Mouse (Mus musculus): Measurements from ENCODE around the gene Ppp1r18. TPM values are rescaled to one million over a fixed set of nuclear protein-coding genes. Genes with fewer than 3 reads are reported as not detected.

Ppp1r18 gene
- polyA plus RNA-seq, 1 experiment from 2014 or later = 28.9 TPM

DNA sequence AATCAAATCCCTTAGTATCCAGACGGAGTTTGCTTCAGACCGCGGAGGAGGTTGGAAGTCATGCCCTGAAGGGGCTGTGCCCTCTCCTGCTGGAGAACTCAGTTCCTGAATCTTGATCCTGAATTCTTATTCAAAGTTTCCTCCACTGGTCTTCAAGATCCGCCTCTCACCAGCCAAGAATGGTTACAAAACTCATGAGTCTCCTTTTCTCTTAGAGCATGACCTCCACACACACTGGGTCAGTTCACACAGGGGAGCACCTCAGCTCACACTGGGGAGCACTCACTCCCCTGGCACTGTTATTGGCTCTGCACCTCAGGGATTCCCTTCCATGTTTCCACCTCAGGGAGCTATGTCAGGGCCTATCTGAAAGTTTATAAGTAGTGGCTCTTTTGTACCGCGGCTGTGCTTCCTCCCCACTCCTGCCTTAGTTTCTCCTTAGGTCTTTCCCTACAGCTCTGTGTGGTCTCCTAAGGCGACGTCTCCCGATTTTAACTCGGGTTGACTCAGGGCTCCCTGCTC lies 500 bp upstream of the Ppp1r18 start:
- no peaks in the 10 kb centered on the region for H3K27me3 ChIP-seq
- peak overlapping the region; percentile 96 for H3K4me2 ChIP-seq (replicated peaks)
- no peaks in the 10 kb centered on the region for H3K36me3 ChIP-seq
- H3K9me3 ChIP-seq = no peaks in the 10 kb centered on the region
- peak overlapping the region; percentile 73 for H3K4me3 ChIP-seq
- H3K4me1 ChIP-seq = peaks cover 46% of the 10 kb centered on the region
- H3K27ac ChIP-seq = peak overlapping the region; percentile 98
- H3K9ac ChIP-seq = peak overlapping the region; percentile 68
- 18% methylated on average over 10 of the region's 10 CpGs for WGBS
- ATAC-seq (ENCODE audit: insufficient number of reproducible peaks, insufficient read depth, low FRiP score, low TSS enrichment) = no peak

DNA sequence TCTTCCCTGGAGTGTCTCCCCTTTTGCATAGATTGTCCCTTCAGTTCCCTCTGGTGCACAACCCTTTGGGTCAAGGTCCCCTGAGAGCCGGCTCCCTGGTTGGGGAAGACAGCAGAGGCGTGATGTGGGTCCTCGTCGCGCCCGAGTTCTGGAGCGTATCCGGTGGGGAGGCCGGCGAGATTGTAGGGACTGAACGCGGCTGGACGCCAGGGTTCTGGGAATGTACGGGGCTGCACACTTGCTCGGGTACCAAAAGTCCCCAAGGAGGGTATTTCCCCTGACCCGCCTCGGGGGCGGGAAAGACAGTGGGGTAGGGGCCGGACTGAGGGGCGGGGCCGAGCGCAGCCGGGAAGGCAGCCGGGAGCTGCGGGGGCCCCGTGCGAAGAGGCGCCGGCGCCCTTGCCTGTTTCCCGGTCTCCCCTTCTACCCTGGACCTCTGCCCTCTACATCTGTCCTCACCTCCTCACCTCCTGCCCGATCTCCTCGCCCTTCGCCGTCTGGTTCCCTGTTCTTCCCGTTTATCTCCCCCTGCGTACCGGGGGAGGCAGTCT lies 963 bp downstream of the Ppp1r18 start:
- Histone ChIP-seq H3K9me3 (no peaks in the 10 kb centered on the region), H3K4me2 (replicated peaks) (peak overlapping the region; percentile 96), H3K4me3 (peak overlapping the region; percentile 73), H3K36me3 (peaks cover 8% of the 10 kb centered on the region), H3K9ac (peak overlapping the region; percentile 68), H3K27ac (peak overlapping the region; percentile 98), H3K4me1 (peaks cover 51% of the 10 kb centered on the region), H3K27me3 (no peaks in the 10 kb centered on the region)
- ATAC-seq (ENCODE audit: insufficient number of reproducible peaks, insufficient read depth, low FRiP score, low TSS enrichment) = peak; percentile 44
- under 1% methylated on average over 38 of the region's 38 CpGs for WGBS

DNA sequence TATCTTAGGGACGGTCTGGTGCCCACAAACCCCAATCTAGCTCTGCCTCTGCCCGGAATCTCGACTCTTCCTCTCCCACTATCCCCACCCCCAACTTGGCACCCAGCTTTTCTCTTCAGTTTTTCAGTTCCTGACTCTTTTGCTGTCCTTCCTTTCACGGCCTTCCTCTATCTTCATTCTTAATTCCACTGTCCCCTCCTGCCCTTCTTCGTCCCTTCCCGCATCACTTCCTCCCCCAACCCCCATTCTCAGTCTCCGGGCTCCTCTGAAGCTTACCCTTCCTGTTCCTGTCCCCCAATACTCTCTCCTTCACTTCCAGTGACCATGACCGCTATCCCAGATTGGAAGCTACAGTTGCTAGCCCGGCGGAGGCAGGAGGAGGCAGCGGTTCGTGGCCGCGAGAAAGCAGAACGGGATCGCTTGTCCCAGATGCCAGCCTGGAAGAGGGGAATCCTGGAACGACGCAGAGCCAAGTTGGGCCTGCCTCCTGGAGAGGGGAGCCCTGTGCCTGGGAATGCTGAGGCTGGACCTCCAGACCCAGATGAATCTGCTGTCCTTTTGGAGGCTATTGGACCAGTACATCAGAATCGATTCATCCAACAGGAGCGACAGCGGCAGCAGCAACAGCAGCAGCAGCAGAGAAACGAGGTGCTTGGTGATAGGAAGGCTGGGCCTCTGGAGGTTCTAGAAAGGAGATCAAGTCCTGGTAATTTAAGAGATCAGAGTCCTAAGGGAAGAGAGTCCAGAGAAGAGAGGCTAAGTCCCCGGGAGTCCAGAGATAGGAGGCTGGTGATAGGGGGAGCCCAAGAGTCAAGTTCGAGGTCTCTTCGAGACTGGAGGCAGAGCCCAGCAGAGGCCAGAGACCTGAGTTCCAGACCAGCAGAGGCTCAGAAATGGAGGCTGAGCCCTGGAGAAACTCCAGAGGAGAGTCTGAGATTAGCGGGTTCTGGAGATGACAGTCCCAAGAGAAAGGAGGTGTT lies 1.8 kb downstream of the Ppp1r18 start:
- Histone ChIP-seq H3K9me3 (no peaks in the 10 kb centered on the region), H3K4me2 (replicated peaks) (peak overlapping the region; percentile 96), H3K27me3 (no peaks in the 10 kb centered on the region), H3K36me3 (peaks cover 10% of the 10 kb centered on the region), H3K4me1 (peaks cover 52% of the 10 kb centered on the region), H3K9ac (peak overlapping the region; percentile 68), H3K4me3 (peak overlapping the region; percentile 73), H3K27ac (peak overlapping the region; percentile 98)
- no peak for ATAC-seq (ENCODE audit: insufficient number of reproducible peaks, insufficient read depth, low FRiP score, low TSS enrichment)
- whole genome bisulfite sequencing = 9% methylated on average over 26 of the region's 26 CpGs

DNA sequence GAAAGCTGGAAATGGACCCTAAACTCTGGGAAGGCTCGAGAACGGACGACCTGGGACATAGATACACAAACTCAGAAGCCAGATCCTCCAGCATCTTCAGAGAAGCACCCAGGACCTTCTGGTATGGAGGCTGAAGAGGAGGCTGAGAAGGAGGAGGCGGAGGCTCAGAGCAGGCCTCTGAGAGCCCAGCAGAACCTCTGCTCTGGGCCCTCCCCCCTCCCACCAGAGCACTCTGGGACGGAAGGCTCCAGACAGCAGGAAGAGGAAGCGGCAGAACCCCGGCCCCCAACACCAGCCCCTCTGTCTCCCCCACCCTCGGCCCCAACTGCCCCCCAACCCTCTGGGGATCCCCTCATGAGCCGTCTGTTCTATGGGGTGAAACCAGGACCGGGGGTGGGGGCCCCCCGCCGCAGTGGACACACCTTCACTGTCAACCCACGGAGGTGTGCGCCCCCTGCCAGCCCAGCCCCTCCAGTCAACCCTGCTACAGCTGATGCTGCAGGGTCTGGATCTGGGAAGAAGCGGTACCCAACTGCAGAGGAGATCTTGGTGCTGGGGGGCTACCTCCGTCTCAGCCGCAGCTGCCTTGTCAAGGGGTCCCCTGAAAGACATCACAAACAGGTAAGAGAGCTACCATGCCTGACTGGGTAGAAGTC lies 2.9 kb downstream of the Ppp1r18 start:
- Histone ChIP-seq H3K9me3 (no peaks in the 10 kb centered on the region), H3K4me2 (replicated peaks) (peak overlapping the region; percentile 96), H3K4me3 (peak overlapping the region; percentile 73), H3K4me1 (peaks cover 58% of the 10 kb centered on the region), H3K9ac (peak overlapping the region; percentile 68), H3K36me3 (peaks cover 13% of the 10 kb centered on the region), H3K27me3 (no peaks in the 10 kb centered on the region), H3K27ac (peak overlapping the region; percentile 98)
- WGBS = 16% methylated on average over 17 of the region's 17 CpGs
- no peak for ATAC-seq (ENCODE audit: insufficient number of reproducible peaks, insufficient read depth, low FRiP score, low TSS enrichment)

DNA sequence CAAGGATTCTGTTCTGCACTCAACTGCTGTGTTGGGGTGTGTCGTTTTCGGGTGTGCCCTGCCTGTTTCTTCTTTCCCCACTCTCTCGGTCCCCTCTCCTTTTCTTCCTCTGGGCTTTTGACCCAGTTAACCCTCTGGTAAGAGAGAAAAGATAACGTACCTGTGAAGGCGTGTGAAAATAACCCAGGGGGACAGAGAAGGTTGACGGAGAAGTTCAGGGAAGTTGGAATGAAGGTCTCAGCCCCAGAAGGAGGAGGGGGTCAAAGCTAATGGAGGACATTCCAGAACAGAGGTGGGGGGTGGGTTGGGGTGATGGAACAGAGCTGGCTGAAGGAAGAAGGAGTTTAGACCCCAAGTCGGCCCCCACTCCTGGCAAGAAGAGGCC lies 3.6 kb downstream of the Ppp1r18 start:
- 2% methylated on average over 7 of the region's 7 CpGs for WGBS
- Histone ChIP-seq H3K9ac (peak overlapping the region; percentile 68), H3K36me3 (peaks cover 18% of the 10 kb centered on the region), H3K27ac (peak overlapping the region; percentile 98), H3K27me3 (no peaks in the 10 kb centered on the region), H3K9me3 (no peaks in the 10 kb centered on the region), H3K4me1 (peaks cover 63% of the 10 kb centered on the region), H3K4me2 (replicated peaks) (peak overlapping the region; percentile 96), H3K4me3 (peak overlapping the region; percentile 73)
- no peak for ATAC-seq (ENCODE audit: insufficient number of reproducible peaks, insufficient read depth, low FRiP score, low TSS enrichment)

DNA sequence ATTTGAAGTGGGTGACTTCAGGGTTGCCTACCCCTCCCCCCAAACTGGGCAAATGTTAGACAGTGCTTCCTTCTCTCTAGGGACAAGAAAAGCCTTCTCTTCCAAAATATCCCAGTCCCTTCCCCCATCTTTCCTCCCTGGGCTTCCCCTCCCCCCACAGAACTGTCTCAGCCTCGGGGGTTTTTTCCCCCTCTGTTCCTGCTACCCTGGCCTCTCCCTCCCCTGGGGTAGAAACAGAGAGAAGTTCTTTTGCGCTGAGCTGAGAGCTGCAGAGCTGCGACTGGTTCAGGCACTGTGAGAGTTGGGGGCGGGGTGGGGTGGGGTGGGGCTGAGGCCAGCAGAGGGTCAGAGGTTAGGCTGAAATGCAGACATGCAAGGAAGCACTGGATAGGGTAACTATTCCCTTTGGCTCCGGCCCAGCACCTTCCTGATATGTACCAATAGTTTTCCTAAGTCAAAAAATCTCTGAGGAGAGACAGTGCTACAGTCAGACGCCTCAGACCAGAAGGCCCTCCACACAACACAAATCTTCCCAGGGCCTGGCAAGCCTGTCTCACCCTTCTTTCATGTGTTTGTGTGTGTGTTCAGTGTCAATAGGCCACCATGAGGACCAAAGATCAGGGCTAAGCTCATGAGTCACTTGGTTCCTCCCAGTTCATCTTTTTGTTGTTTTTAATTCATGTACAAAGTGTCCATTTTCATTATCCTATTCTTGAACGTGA lies 4.1 kb downstream of the Ppp1r18 start:
- Histone ChIP-seq H3K36me3 (peaks cover 23% of the 10 kb centered on the region), H3K4me2 (replicated peaks) (peak overlapping the region; percentile 96), H3K9me3 (no peaks in the 10 kb centered on the region), H3K27me3 (no peaks in the 10 kb centered on the region), H3K4me3 (peak overlapping the region; percentile 73), H3K9ac (peak overlapping the region; percentile 68), H3K4me1 (peaks cover 62% of the 10 kb centered on the region), H3K27ac (peak overlapping the region; percentile 98)
- 1% methylated on average over 7 of the region's 7 CpGs for WGBS
- no peak for ATAC-seq (ENCODE audit: insufficient number of reproducible peaks, insufficient read depth, low FRiP score, low TSS enrichment)

DNA sequence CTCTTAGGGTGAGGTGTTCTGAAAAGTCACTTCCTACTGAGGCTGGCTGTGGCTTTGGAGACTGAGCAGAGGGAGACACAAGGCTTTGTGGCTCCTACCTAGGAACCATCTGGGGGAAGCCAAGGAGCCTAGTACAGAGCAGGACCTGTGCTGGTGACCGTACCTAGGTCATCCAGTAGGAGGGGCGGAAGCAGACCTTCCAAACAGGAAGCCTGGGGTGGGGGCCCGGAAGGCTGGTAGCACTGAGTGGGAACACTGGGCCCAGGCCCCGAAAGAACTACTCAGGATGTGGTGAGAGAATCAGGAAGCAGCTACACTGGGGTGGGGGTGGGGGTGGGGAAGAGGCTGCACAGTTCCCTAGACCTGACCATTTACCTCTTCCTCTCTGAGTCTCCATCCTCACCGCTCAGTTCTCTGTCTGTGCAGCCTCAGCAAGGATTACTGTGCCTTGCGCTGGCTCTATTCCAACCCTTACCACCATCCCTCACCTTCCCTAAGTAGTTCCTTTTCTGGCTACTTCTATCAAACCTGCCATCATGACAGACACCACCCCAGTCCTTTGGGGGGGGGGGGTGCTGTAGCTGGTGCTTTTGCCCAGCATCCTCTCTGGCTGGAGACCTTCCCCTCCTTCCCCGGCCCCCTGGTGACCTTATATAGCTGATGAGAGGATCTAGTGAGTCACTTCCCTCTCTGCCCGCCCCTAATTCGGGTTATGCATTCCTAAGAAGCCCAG lies 4.9 kb downstream of the Ppp1r18 start:
- Histone ChIP-seq H3K4me1 (peaks cover 55% of the 10 kb centered on the region), H3K9me3 (no peaks in the 10 kb centered on the region), H3K4me3 (peak overlapping the region; percentile 73), H3K4me2 (replicated peaks) (peak overlapping the region; percentile 96), H3K27ac (peak overlapping the region; percentile 98), H3K27me3 (no peaks in the 10 kb centered on the region), H3K36me3 (peaks cover 31% of the 10 kb centered on the region), H3K9ac (peak overlapping the region; percentile 68)
- ATAC-seq (ENCODE audit: insufficient number of reproducible peaks, insufficient read depth, low FRiP score, low TSS enrichment) = no peak
- 47% methylated on average over 8 of the region's 9 CpGs for WGBS

DNA sequence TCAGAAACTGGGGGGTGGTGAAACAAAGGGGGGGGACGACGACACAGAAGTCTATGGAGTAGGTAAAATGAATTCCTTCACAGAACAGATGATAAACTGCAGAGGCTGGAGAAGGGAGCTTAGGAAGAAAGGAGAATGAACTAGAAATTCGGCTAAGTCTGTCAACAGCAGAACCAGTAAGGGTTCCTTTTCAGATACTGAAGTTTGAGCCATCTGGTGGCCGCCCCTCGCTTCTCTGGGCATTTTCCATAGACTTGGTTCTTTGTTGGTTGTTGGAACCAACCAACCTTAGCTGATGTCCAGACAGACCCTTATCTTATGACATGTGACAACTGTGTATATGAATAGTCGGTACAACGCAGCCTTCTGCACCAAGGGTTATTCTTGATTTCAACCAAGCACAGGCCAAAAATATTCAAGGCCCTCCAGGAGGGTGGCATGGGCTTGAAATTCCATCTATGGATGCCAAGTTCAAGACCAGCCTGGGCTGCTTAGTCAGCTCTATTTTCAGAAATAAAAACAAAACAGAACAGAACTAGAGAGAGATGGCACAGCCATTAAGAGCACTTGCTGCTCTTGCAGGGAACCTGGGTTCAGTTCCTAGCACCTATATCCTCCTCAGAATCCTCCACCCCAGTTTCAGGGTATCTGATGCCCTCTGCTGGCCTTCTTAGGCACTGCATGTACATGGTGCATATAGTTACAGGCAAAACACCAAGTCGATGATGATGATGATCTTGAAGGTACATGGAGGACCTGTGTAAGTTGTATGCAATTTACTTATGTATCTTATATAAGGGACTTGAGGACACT lies 5.7 kb downstream of the Ppp1r18 start:
- peaks cover 55% of the 10 kb centered on the region for H3K4me1 ChIP-seq
- H3K36me3 ChIP-seq = peaks cover 36% of the 10 kb centered on the region
- H3K27ac ChIP-seq = peak overlapping the region; percentile 98
- 82% methylated on average over 8 of the region's 8 CpGs for WGBS
- H3K4me3 ChIP-seq = peak overlapping the region; percentile 73
- H3K4me2 ChIP-seq (replicated peaks) = peak overlapping the region; percentile 96
- no peaks in the 10 kb centered on the region for H3K27me3 ChIP-seq
- peak overlapping the region; percentile 68; the same call in 1 of the 2 replicates for H3K9ac ChIP-seq
- no peak for ATAC-seq (ENCODE audit: insufficient number of reproducible peaks, insufficient read depth, low FRiP score, low TSS enrichment)
- no peaks in the 10 kb centered on the region for H3K9me3 ChIP-seq

DNA sequence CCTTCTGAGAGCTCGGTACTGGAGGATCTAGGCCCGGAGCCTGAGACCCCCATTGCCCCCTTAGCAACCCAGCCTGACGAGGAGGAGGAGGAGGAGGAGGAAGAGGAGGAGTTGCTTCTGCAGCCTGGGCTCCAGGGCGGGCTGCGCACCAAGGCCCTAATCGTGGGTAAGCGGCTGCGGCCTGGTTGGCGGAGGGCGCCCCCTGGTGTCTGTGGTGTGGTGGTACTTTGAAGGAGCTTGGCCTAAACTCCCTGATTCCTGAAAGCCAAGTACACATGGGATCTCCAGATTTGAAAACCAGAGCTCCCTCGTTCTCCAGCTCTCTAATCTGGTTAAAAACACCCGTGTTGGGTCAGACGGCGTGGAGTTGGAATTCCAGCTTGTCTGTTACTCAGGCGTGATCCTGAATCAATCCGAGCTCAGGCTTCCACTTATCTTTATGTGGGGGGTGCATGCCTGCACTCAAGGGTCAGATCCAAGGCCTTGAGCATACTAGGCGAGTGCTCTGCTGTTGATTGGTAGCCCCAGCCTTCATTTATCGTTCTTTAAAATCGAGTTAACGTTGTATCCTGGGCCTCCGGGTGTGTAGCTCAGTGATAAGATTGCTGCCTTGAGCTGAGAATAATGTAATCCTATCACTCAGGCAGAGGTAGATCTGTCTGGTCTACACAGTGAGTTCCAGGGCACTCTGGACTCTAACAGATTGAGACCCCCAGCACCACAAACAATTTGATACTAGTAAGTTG lies 8.6 kb downstream of the Ppp1r18 start:
- Histone ChIP-seq H3K9ac (peak overlapping the region; percentile 5; the same call in 1 of the 2 replicates), H3K36me3 (peaks cover 39% of the 10 kb centered on the region), H3K27me3 (no peaks in the 10 kb centered on the region), H3K4me3 (0 out of 2 replicates have a peak overlapping the region, but pooled peaks have one; percentile 8), H3K4me1 (peaks cover 35% of the 10 kb centered on the region), H3K27ac (no peak overlapping the region), H3K9me3 (no peaks in the 10 kb centered on the region), H3K4me2 (replicated peaks) (peak overlapping the region; percentile 26)
- ATAC-seq (ENCODE audit: insufficient number of reproducible peaks, insufficient read depth, low FRiP score, low TSS enrichment) = no peak
- WGBS = 32% methylated on average over 21 of the region's 21 CpGs
